Mouse (Mus musculus) neural tube, embryonic 14.5 days (tissue): ENCODE results near the gene Mthfd1l. TPM values are rescaled to one million over a fixed set of nuclear protein-coding genes. Genes with fewer than 3 reads are reported as not detected.
"Not testable (repeated sequence)": the region's sequence is repeated elsewhere in the genome, so short reads cannot be mapped to it uniquely, and the experiment has no call there.

Experiments
- ATAC-seq: fragments of 200-750 bp; cut with Nextera tagmentation; 2 replicates; pipeline ENCODE4 v1.8.0; 2017; ENCODE audit warnings: low read depth, mild to moderate bottlenecking, moderate TSS enrichment, moderate library complexity
- H3K27ac ChIP-seq: fragments of 300-500 bp; sonication (generic); 2 replicates; pipeline ENCODE4 v1.5.1; 2014; ENCODE audit warnings: low read depth, mild to moderate bottlenecking, control low read depth, low read length, moderate library complexity, mixed read lengths
- H3K27me3 ChIP-seq: fragments of 300-500 bp; sonication (generic); 2 replicates; pipeline ENCODE4 v1.6.1; 2014; ENCODE audit warnings: low read length; ENCODE audit not compliant: control insufficient read depth, insufficient read depth
- H3K36me3 ChIP-seq: fragments of 300-500 bp; sonication (generic); 2 replicates; pipeline ENCODE4 v1.6.1; 2014; ENCODE audit warnings: low read length, mixed read lengths; ENCODE audit not compliant: control insufficient read depth, insufficient read depth
- H3K4me1 ChIP-seq: fragments of 300-500 bp; sonication (generic); 2 replicates; pipeline ENCODE4 v1.6.1; 2014; ENCODE audit warnings: low read length; ENCODE audit not compliant: control insufficient read depth, insufficient read depth
- H3K4me2 ChIP-seq: fragments of 300-500 bp; sonication (generic); 2 replicates; pipeline ENCODE4 v1.6.1; 2014; ENCODE audit warnings: mild to moderate bottlenecking, low read depth, low read length, control low read depth
- H3K4me3 ChIP-seq: fragments of 300-500 bp; sonication (generic); 2 replicates; pipeline ENCODE4 v1.5.1; 2014; ENCODE audit warnings: low read depth, low read length, control low read depth, mixed read lengths
- H3K9ac ChIP-seq: fragments of 300-500 bp; sonication (generic); replicated peaks from 2 replicates; pipeline ENCODE4 v1.6.1; 2014; ENCODE audit warnings: low read depth, mild to moderate bottlenecking, control low read depth, low read length, mixed read lengths
- H3K9me3 ChIP-seq: fragments of 300-500 bp; sonication (generic); 2 replicates; pipeline ENCODE4 v1.6.1; 2016; ENCODE audit warnings: low read length; ENCODE audit not compliant: control insufficient read depth
- WGBS: fragments of 180-500 bp; shearing (Covaris S2); extraction: QIAGEN DNeasy Blood & Tissue Kit; methylation state at CpG from one replicate; pipeline ENCODE4 v1.1.7; 2014; 5-methylcytosine and 5-hydroxymethylcytosine counted together
- polyA plus RNA-seq: library from polyadenylated mRNA; unstranded; fragments of >200 nt; fragmentation: Nextera tagmentation; extraction: Ambion mirVana; gene quantifications from 2 replicates; pipeline ENCODE4 v1.2.1, GENCODE M21; 2014

The Mthfd1l gene
- polyA plus RNA-seq, 1 experiment from 2014 or later, result 5.6 TPM

GRCm38 (mm10) chr10:4065295-4066084 is 92.6 kb downstream of the Mthfd1l start:
- no peaks in the 10 kb centered on the region for H3K9me3 ChIP-seq
- H3K36me3 ChIP-seq, result no peaks in the 10 kb centered on the region
- ATAC-seq, result no peak
- 0 out of 2 replicates have a peak, but pooled peaks cover 2% of the 10 kb centered on the region for H3K4me1 ChIP-seq
- 74% methylated on average over 15 of the region's 15 CpGs for WGBS
- no peak overlapping the region for H3K4me3 ChIP-seq
- no peak overlapping the region for H3K27ac ChIP-seq
- H3K9ac ChIP-seq, result no peak overlapping the region
- H3K27me3 ChIP-seq, result no peaks in the 10 kb centered on the region
- no peak overlapping the region for H3K4me2 ChIP-seq

- H3K9ac ChIP-seq, result no peak overlapping the region
- no peak for ATAC-seq
- H3K4me1 ChIP-seq, result 0 out of 2 replicates have a peak, but pooled peaks cover 2% of the 10 kb centered on the region
- 79% methylated on average over 7 of the region's 7 CpGs for WGBS
- no peak overlapping the region for H3K4me3 ChIP-seq
- H3K27ac ChIP-seq, result no peak overlapping the region
- no peaks in the 10 kb centered on the region for H3K36me3 ChIP-seq
- no peak overlapping the region for H3K4me2 ChIP-seq
- H3K27me3 ChIP-seq, result no peaks in the 10 kb centered on the region
- H3K9me3 ChIP-seq, result no peaks in the 10 kb centered on the region
Measured at GRCm38 (mm10) chr10:4069258-4069826, 96.4 kb downstream of the Mthfd1l start.

GRCm38 (mm10) chr10:4070061-4070460 is 97.1 kb downstream of the Mthfd1l start:
- no peak for ATAC-seq
- no peak overlapping the region for H3K9ac ChIP-seq
- no peak overlapping the region for H3K4me3 ChIP-seq
- no peaks in the 10 kb centered on the region for H3K9me3 ChIP-seq
- H3K27ac ChIP-seq, result no peak overlapping the region
- H3K4me2 ChIP-seq, result no peak overlapping the region
- no peaks in the 10 kb centered on the region for H3K36me3 ChIP-seq
- WGBS, result 90% methylated on average over 7 of the region's 7 CpGs
- H3K4me1 ChIP-seq, result 0 out of 2 replicates have a peak, but pooled peaks cover 2% of the 10 kb centered on the region
- H3K27me3 ChIP-seq, result no peaks in the 10 kb centered on the region

- Histone ChIP-seq H3K27me3 (no peaks in the 10 kb centered on the region), H3K9me3 (no peaks in the 10 kb centered on the region), H3K9ac (no peak overlapping the region), H3K4me2 (no peak overlapping the region), H3K36me3 (no peaks in the 10 kb centered on the region), H3K4me3 (no peak overlapping the region), H3K27ac (no peak overlapping the region), H3K4me1 (no peaks in the 10 kb centered on the region)
- 82% methylated on average over 8 of the region's 8 CpGs for WGBS
- no peak for ATAC-seq
Measured at GRCm38 (mm10) chr10:4071069-4071844, 98.3 kb downstream of the Mthfd1l start.

GRCm38 (mm10) chr10:4071845-4072345 is 99.0 kb downstream of the Mthfd1l start:
- H3K9ac ChIP-seq, result no peak overlapping the region
- WGBS, result 84% methylated on average over 6 of the region's 6 CpGs
- no peak overlapping the region for H3K4me3 ChIP-seq
- no peak overlapping the region for H3K4me2 ChIP-seq
- H3K36me3 ChIP-seq, result no peaks in the 10 kb centered on the region
- H3K4me1 ChIP-seq, result no peaks in the 10 kb centered on the region
- ATAC-seq, result no peak
- H3K27ac ChIP-seq, result no peak overlapping the region
- no peaks in the 10 kb centered on the region for H3K27me3 ChIP-seq
- H3K9me3 ChIP-seq, result no peaks in the 10 kb centered on the region

- H3K27ac ChIP-seq, H3K4me2 ChIP-seq, ATAC-seq, H3K9ac ChIP-seq, H3K36me3 ChIP-seq, H3K27me3 ChIP-seq, H3K4me3 ChIP-seq, H3K9me3 ChIP-seq, H3K4me1 ChIP-seq: not testable (repeated sequence)
- 91% methylated on average over 4 of the region's 4 CpGs for WGBS
Measured at GRCm38 (mm10) chr10:4072491-4072890, 99.6 kb downstream of the Mthfd1l start.

GRCm38 (mm10) chr10:4078220-4078840 is 105.4 kb downstream of the Mthfd1l start:
- H3K4me2 ChIP-seq, result no peak overlapping the region
- 75% methylated on average over 9 of the region's 9 CpGs for WGBS

GRCm38 (mm10) chr10:4078979-4079630 is 106.2 kb downstream of the Mthfd1l start:
- H3K4me1 ChIP-seq, result 0 out of 2 replicates have a peak, but pooled peaks cover 3% of the 10 kb centered on the region
- no peak overlapping the region for H3K4me3 ChIP-seq
- H3K27me3 ChIP-seq, result no peaks in the 10 kb centered on the region
- no peak overlapping the region for H3K4me2 ChIP-seq
- no peak overlapping the region for H3K27ac ChIP-seq
- 71% methylated on average over 8 of the region's 8 CpGs for WGBS
- no peaks in the 10 kb centered on the region for H3K36me3 ChIP-seq
- H3K9ac ChIP-seq, result no peak overlapping the region
- no peaks in the 10 kb centered on the region for H3K9me3 ChIP-seq
- no peak for ATAC-seq

More at GRCm38 (mm10) chr10:4078220-4078840, 105.4 kb downstream of the Mthfd1l start:
- Histone ChIP-seq H3K9ac (no peak overlapping the region), H3K4me1 (0 out of 2 replicates have a peak, but pooled peaks cover 3% of the 10 kb centered on the region), H3K4me3 (no peak overlapping the region), H3K27ac (no peak overlapping the region), H3K9me3 (no peaks in the 10 kb centered on the region), H3K36me3 (no peaks in the 10 kb centered on the region), H3K27me3 (no peaks in the 10 kb centered on the region)
- no peak for ATAC-seq
